Mouse (Mus musculus) CH12.LX (cell line): ENCODE measurements around the gene Spata18.

ENCODE experiments used
- CTCF ChIP-seq, 2 experiments: IDR thresholded peaks in 1 of 2; conservative IDR thresholded peaks in 1 of 2; 2 replicates each; pipeline ENCODE4 v1.5.1; 2011 to 2012; ENCODE audit warnings: low read depth in 2 of 2, low read length in 2 of 2, improper control_type of control experiment in 1 of 2, inconsistent platforms in 1 of 2, mild to moderate bottlenecking in 1 of 2, moderate library complexity in 1 of 2
- EP300 ChIP-seq: IDR thresholded peaks from 2 replicates; pipeline ENCODE4 v1.6.1; 2011; ENCODE audit warnings: low read length, improper control_type of control experiment
- ETS1 ChIP-seq: conservative IDR thresholded peaks from 2 replicates; pipeline ENCODE4 v1.6.1; 2012; ENCODE audit warnings: low read depth, mild to moderate bottlenecking, inconsistent platforms, low read length, improper control_type of control experiment, moderate library complexity
- KAT2A ChIP-seq: IDR thresholded peaks from 2 replicates; pipeline ENCODE4 v1.6.1; 2012; ENCODE audit warnings: low read length, improper control_type of control experiment, inconsistent platforms; ENCODE audit not compliant: insufficient replicate concordance
- NELFE ChIP-seq: IDR thresholded peaks from 2 replicates; pipeline ENCODE4 v1.6.1; 2011; ENCODE audit warnings: low read depth, low read length, improper control_type of control experiment
- POLR2A ChIP-seq: IDR thresholded peaks from 2 replicates; pipeline ENCODE4 v1.6.1; 2011; ENCODE audit warnings: low read depth, mild to moderate bottlenecking, improper control_type of control experiment, low read length
- POLR2AphosphoS2 ChIP-seq: IDR thresholded peaks from 2 replicates; pipeline ENCODE4 v1.6.1; 2011; ENCODE audit warnings: low read depth, low read length, improper control_type of control experiment
- USF2 ChIP-seq: conservative IDR thresholded peaks from 2 replicates; pipeline ENCODE4 v1.6.1; 2011; ENCODE audit warnings: low read depth, low read length, improper control_type of control experiment
- ZKSCAN1 ChIP-seq: IDR thresholded peaks from 2 replicates; pipeline ENCODE4 v1.6.1; 2012; ENCODE audit warnings: low read depth, inconsistent platforms, low read length, improper control_type of control experiment, borderline replicate concordance
- ZMIZ1 ChIP-seq: IDR thresholded peaks from 2 replicates; pipeline ENCODE4 v1.6.1; 2012; ENCODE audit warnings: low read depth, mild to moderate bottlenecking, inconsistent platforms, low read length, improper control_type of control experiment

DNA sequence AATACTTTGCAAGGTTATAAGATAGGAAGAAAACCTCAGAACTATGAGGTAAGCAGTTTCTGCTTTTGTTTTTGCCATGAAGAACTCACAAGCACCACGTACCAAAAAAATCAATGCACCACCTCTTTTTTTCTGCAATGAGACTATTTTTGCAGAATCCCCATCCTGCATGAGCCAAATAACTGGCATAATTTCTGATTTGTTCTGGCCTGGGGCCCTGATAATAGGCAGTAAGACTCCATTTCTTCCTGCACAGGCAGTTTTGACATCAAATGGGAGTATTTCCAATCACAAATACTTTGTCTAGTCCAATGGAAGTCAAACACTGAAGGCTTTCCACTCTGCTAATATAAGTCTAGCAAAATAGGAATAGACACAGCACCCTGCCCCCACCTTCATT lies 42.6 kb downstream of the Spata18 start:
- no peak for TF ChIP-seq POLR2AphosphoS2
- TF ChIP-seq CTCF (conservative IDR thresholded peaks at IDR 0.05 in 1 of 2, IDR thresholded peaks at IDR 0.05 in 1 of 2; ENCODE audit: low read depth in 2 of 2, low read length in 2 of 2), result no peak
- no peak for TF ChIP-seq KAT2A
- no peak for TF ChIP-seq USF2
- TF ChIP-seq EP300, result no peak
- TF ChIP-seq ETS1, result no peak
- no peak for TF ChIP-seq ZKSCAN1
- TF ChIP-seq ZMIZ1, result no peak
- TF ChIP-seq POLR2A, result no peak
- TF ChIP-seq NELFE, result no peak
